8 mouse cellular contexts compared by ENCODE assay signal in the genomic region with DNA sequence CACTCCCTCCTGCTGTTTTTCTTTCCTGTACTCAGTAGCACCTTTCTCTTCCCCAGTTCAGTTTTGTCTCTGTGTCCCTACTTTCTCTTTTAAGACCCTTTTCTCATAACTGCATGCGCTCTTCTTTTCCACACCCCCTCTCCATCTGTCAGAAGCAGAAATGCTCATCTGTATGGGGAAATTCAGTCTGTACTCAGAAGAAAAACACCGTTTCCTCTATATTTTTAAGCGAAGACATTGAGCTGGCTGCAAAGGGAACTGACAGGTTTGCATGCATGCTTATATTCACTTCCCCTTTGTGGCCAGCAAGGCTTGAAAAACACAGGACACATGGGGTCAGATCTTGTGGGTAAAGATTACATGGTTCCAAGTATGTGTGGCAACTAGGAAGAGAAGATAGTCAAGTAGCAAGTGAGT. TPM values are rescaled to one million over a fixed set of nuclear protein-coding genes. Genes with fewer than 3 reads are reported as not detected.
A peak's percentile ranks its signal among the peaks of the same experiment; 100 is the strongest.
DNase-seq lines count a peak whose midpoint lies in the region; ATAC-seq and TF ChIP-seq lines count a peak whose summit lies in the region.
"Had no signal": no experiment of that assay in that cellular context is flagged by ENCODE, and none has a peak within 500 bp of the region (broad histone marks: within the 10 kb centered on the region; RNA-seq: fewer than 3 reads in every experiment).

No protein-coding gene starts in this region.

- H3K79me2 ChIP-seq in MEL (ENCODE audit: control insufficient read depth, insufficient read depth, low read length, poor library complexity): no peaks in the 10 kb centered on the region

- DNase-seq in left cerebral cortex, adult 18-20 months (ENCODE audit: low spot score in 2 of 2): peak; percentile 9 to 22
- DNase-seq in left cerebral cortex, postnatal 4 days: no peak
- peak; percentile 91 for DNase-seq in MEL (ENCODE audit: low read depth, low spot score)
- no peak for DNase-seq in kidney, adult 11 months
- no peak for DNase-seq in T-cell, adult 2 months (ENCODE audit: low spot score)

- peak in 1 of 2 experiments; percentile 31; a peak in 2 of 4 replicates for TF ChIP-seq POLR2A in MEL (IDR thresholded peaks at IDR 0.05; ENCODE audit: control insufficient read depth in 1 of 2, insufficient read depth in 1 of 2, low read depth in 1 of 2, low read length in 2 of 2, poor library complexity in 1 of 2)

- no peak for TF ChIP-seq CTCF in MEL (IDR thresholded peaks at IDR 0.05 in 2 of 3, conservative IDR thresholded peaks at IDR 0.05 in 1 of 3; ENCODE audit: control insufficient read depth in 1 of 3, insufficient read depth in 1 of 3, low read depth in 2 of 3, low read length in 3 of 3, poor library complexity in 1 of 3, severe bottlenecking in 1 of 3)

- H3K27ac ChIP-seq in MEL (ENCODE audit: control insufficient read depth, low read depth, low read length): peak overlapping the region; percentile 89

- H3K4me1 ChIP-seq in MEL (ENCODE audit: control insufficient read depth in 1 of 2, insufficient read depth in 2 of 2, low read length in 2 of 2): peaks cover 18 to 47% of the 10 kb centered on the region in 2 experiments

- intact Hi-C loops in left cerebral cortex, postnatal 4 days (cut with DNase I): no loop called here

- TF ChIP-seq EP300 in MEL (IDR thresholded peaks at IDR 0.05; ENCODE audit: low read depth in 1 of 2, low read length in 2 of 2): peak; percentile 88 to 89

- H3K9me3 ChIP-seq in MEL (replicated peaks; ENCODE audit: insufficient read depth, low read length): no peaks in the 10 kb centered on the region

- no peaks in the 10 kb centered on the region for H3K27me3 ChIP-seq in MEL (ENCODE audit: control insufficient read depth in 1 of 2, insufficient read depth in 2 of 2, low read length in 2 of 2)

- peaks cover 0 to 54% of the 10 kb centered on the region in 2 experiments; a peak in 2 of 4 replicates for H3K36me3 ChIP-seq in MEL (ENCODE audit: control insufficient read depth in 1 of 2, insufficient read depth in 2 of 2, low read length in 2 of 2)

- H3K9ac ChIP-seq in MEL (ENCODE audit: control insufficient read depth, low read depth, low read length, poor library complexity, severe bottlenecking): peak overlapping the region; percentile 76

- peak overlapping the region; percentile 67 to 84 for H3K4me3 ChIP-seq in MEL (ENCODE audit: control insufficient read depth in 1 of 2, insufficient read depth in 1 of 2, low read depth in 2 of 2, low read length in 2 of 2)

- ATAC-seq in hematopoietic stem cell, adult 5-6 weeks (replicated peaks in 1 of 2; ENCODE audit: insufficient read depth in 1 of 2, low FRiP score in 2 of 2, low TSS enrichment in 1 of 2, low read depth in 1 of 2, poor library complexity in 2 of 2, severe bottlenecking in 2 of 2): peak; percentile 90 to 91
- ATAC-seq in monocyte, adult 5-6 weeks (replicated peaks; ENCODE audit: insufficient number of reproducible peaks, low FRiP score, low TSS enrichment, poor library complexity, severe bottlenecking): peak; percentile 84

- no peak for TF ChIP-seq RAD21 in MEL (IDR thresholded peaks at IDR 0.05; ENCODE audit: low read depth, low read length)

TF ChIP-seq in MEL, 35 proteins besides CTCF, POLR2A, EP300 and RAD21:
- TF ChIP-seq ZMIZ1 (IDR thresholded peaks at IDR 0.05; ENCODE audit: low read depth, low read length): peak; percentile 10; the same call in 1 of the 2 replicates
- peak; percentile 74; the same call in 1 of the 2 replicates for TF ChIP-seq MAX (IDR thresholded peaks at IDR 0.05; ENCODE audit: low read length)
- TF ChIP-seq MYC (IDR thresholded peaks at IDR 0.05; ENCODE audit: low read depth, low read length): peak; percentile 89
- no peak for TF ChIP-seq HCFC1 (IDR thresholded peaks at IDR 0.05; ENCODE audit: low read depth, low read length)
- peak; percentile 70 for TF ChIP-seq TCF12 (IDR thresholded peaks at IDR 0.05; ENCODE audit: low read depth, low read length)
- peak; percentile 8; the same call in 1 of the 2 replicates for TF ChIP-seq ZNF384 (IDR thresholded peaks at IDR 0.05; ENCODE audit: low read depth, low read length)
- peak; percentile 95 for TF ChIP-seq MXI1 (IDR thresholded peaks at IDR 0.05; ENCODE audit: low read depth, low read length)
- TF ChIP-seq GATA1 (IDR thresholded peaks at IDR 0.05; ENCODE audit: low read depth, low read length): peak; percentile 71
- TF ChIP-seq ELF1 (IDR thresholded peaks at IDR 0.05; ENCODE audit: low read depth, low read length): no peak
- TF ChIP-seq ZC3H11A (IDR thresholded peaks at IDR 0.05; ENCODE audit: low read depth, low read length): no peak
- TF ChIP-seq RCOR1 (IDR thresholded peaks at IDR 0.05; ENCODE audit: low read depth, low read length): peak; percentile 75
- TF ChIP-seq ETS1 (IDR thresholded peaks at IDR 0.05; ENCODE audit: low read depth, low read length): peak; percentile 90
- TF ChIP-seq USF1 (IDR thresholded peaks at IDR 0.05; ENCODE audit: low read depth, low read length): no peak
- peak; percentile 10; the same call in 1 of the 2 replicates for TF ChIP-seq SMC3 (IDR thresholded peaks at IDR 0.05; ENCODE audit: low read depth, low read length)
- peak; percentile 52; the same call in 1 of the 2 replicates for TF ChIP-seq TBP (IDR thresholded peaks at IDR 0.05; ENCODE audit: low read depth, low read length)
- peak; percentile 86 for TF ChIP-seq SIN3A (IDR thresholded peaks at IDR 0.05; ENCODE audit: low read length)
- no peak for TF ChIP-seq ZKSCAN1 (IDR thresholded peaks at IDR 0.05; ENCODE audit: low read depth, low read length)
- peak; percentile 78 for TF ChIP-seq TAL1 (IDR thresholded peaks at IDR 0.05; ENCODE audit: low read length)
- TF ChIP-seq UBTF (IDR thresholded peaks at IDR 0.05; ENCODE audit: borderline replicate concordance, insufficient read depth, low read depth, low read length): no peak
- no peak for TF ChIP-seq MAFK (IDR thresholded peaks at IDR 0.05; ENCODE audit: borderline replicate concordance, low read depth, low read length)
- no peak; the same call in 1 of the 2 replicates for TF ChIP-seq BHLHE40 (IDR thresholded peaks at IDR 0.05; ENCODE audit: borderline replicate concordance, low read depth, low read length)
- no peak for TF ChIP-seq MAZ (IDR thresholded peaks at IDR 0.05; ENCODE audit: low read depth, low read length)
- no peak for TF ChIP-seq MYB (IDR thresholded peaks at IDR 0.05; ENCODE audit: low read depth, low read length)
- no peak for TF ChIP-seq CHD2 (IDR thresholded peaks at IDR 0.05; ENCODE audit: low read length)
- TF ChIP-seq JUND (IDR thresholded peaks at IDR 0.05; ENCODE audit: low read depth, low read length): no peak

RNA-seq across cellular contexts. Expression of a gene that starts 6.2 kb away (rescaled TPM):
- not detected for total RNA-seq in left cerebral cortex, adult 18-20 months (2021)
- total RNA-seq in left cerebral cortex, postnatal 4 days (2021): not detected
- 0.12 and 0.13 TPM in 2 replicates for total RNA-seq in MEL (2012; rRNA removed)
- polyA plus RNA-seq in MEL (2012; ENCODE audit: insufficient read depth in 1 of 2, insufficient read length in 2 of 2, low read depth in 1 of 2, low replicate concordance in 2 of 2, missing spikeins in 1 of 2): under 1 TPM in 1 of 2 experiments, not detected in 1; 0.06 TPM
- total RNA-seq in hematopoietic stem cell, adult 5-6 weeks (2017): not detected in 2 replicates
- total RNA-seq in monocyte, adult 5-6 weeks (2017): 0.32 to 0.76 TPM (median 0.58 TPM) in 3 replicates
- total RNA-seq: midbrain, postnatal 0 days had no signal

RNA-seq across cellular contexts. Expression of a gene that starts 23.1 kb away (rescaled TPM):
- total RNA-seq in left cerebral cortex, adult 18-20 months (2021): 10 to 100 TPM; 10.8 to 17.5 TPM
- total RNA-seq in left cerebral cortex, postnatal 4 days (2021): 1 to 10 TPM; 4.0 to 4.1 TPM
- total RNA-seq in MEL (2012; rRNA removed): 0.04 and 0.10 TPM in 2 replicates
- polyA plus RNA-seq in MEL (2012; ENCODE audit: insufficient read depth in 1 of 2, insufficient read length in 2 of 2, low read depth in 1 of 2, low replicate concordance in 2 of 2, missing spikeins in 1 of 2): not detected
- 0.25 and 3.3 TPM in 2 replicates for total RNA-seq in hematopoietic stem cell, adult 5-6 weeks (2017)
- 1.2 to 6.0 TPM (median 3.8 TPM) in 3 replicates for total RNA-seq in monocyte, adult 5-6 weeks (2017)

Comparison
In these comparisons a context has a peak if more than half of its experiments do, and no peak if none do; other contexts are left out.
1. DNase-seq: peak in left cerebral cortex, adult 18-20 months (2 of 2) and MEL (single experiment); none in left cerebral cortex, postnatal 4 days (single experiment), kidney, adult 11 months (single experiment) and T-cell, adult 2 months (single experiment).